Mouse (Mus musculus) monocyte, adult 5-6 weeks (primary cell): ENCODE data around the gene Mta3. TPM values are rescaled to one million over a fixed set of nuclear protein-coding genes. Genes with fewer than 3 reads are reported as not detected.

Source experiments
- ATAC-seq: fragments of 153-309, 156-312 bp; replicated peaks from 2 replicates; pipeline ENCODE4 v1.8.0; 2017; ENCODE audit warnings: mild to moderate bottlenecking; ENCODE audit not compliant: low TSS enrichment, insufficient number of reproducible peaks, severe bottlenecking, poor library complexity, low FRiP score
- total RNA-seq: library from RNA; stranded (forward); fragments of 200-1000, 200-491, 200-594 nt; gene quantifications from 3 replicates; pipeline ENCODE4 v1.2.3, GENCODE M21; 2017

Mta3 gene
- total RNA-seq, 1 experiment from 2014 or later: 75.1 TPM

DNA sequence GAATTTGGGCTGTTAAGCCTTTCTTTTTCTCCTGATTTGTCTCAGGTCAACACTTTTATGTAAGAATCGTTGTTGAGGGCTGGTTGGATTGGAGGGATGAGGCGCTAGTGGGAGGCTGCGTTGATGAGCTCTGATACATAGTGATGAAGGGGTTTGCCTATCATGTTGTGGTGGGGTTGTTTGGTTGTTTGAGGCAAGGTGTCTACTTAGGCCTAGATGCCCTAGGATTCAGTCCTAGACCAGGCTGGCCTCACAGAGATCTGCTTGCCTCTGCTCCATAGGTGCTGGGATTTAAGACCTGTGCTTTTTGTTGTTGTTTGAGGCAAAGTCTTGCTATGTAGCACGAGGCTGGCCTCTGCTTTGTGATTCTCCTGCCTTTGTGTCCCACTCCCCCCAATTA is 1.4 kb downstream of the Mta3 start:
- ATAC-seq: no peak

DNA sequence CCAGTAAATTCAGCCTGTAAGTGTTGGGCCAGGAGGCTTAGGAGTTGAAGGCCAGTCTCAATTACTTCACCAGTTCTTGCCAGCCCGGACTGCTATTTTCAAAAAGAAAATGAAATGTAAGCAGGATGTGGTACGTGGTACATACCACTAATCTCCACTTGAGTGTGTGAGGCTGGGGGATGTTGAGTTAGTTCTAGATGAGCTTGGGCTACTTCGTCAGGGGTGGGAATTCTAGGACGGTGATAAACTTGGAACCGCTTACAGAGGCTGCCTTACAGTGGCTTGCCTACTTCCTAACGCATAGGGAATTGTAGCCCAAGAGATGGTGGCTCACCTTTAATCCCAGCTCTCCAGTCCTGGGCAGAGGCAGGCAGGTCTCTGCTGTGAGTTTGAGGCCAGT is 1.9 kb downstream of the Mta3 start:
- ATAC-seq: no peak

DNA sequence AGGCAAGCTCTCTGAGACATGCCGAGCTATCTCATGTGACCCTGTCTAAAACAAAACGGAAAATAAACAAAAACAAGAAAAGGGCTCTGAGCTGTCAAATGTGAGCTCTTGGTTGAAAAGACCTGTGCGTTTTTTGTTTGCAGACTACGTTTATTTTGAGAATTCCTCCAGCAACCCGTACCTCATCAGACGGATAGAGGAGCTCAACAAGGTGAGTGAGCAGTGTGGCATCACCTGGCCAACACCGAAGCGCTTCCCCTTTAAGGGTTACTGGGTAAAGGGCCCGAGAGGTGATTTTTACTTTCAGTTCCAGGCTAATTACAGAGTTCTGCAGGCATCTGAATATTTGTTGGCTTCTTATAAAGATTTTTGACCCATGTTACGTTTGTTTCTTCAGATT is 2.3 kb downstream of the Mta3 start:
- ATAC-seq: no peak

- no peak for ATAC-seq
Observed at GRCm38 (mm10) chr17:83708891-83709290, 2.9 kb downstream of the Mta3 start.

DNA sequence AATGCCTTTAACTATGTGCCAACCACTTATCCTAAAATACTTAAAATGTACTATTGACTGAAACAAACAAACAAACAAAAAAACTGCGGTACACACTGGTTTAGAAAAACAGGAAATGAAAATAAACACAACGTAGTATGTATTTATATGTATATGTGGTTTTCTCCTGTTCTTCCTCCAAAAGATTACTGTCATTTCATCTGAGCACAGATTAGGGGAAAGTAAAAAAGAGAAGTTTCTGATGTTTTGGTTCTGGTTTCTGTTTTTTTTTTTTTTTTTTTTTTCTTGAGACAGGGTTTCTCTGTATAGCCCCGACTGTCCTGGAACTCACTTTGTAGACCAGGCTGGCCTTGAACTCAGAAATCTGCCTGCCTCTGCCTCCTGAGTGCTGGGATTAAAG is 3.6 kb downstream of the Mta3 start:
- ATAC-seq: 0 out of 2 replicates have a peak, but pooled peaks have one; percentile 33

DNA sequence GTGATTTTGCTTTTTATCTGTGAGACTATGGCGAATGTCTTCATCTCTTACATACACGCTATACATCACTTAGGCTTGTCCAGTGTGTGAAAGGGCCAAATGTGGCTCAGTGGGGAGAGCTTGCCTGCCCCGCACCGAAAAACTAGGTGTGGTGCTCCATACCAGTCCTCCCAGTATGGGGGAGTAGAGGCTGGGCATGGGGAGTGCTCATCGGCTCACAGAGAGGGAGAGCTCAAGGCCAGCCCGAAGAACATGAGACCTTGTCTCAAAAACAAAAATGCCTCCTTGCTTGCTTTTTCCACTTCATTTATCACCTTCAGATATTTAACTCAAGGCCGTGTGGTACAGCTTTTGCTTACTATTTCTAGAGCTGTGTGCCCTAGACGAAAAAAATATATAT is 4.7 kb downstream of the Mta3 start:
- no peak for ATAC-seq

GRCm38 (mm10) chr17:83712341-83712740 is 6.4 kb downstream of the Mta3 start:
- ATAC-seq: no peak

DNA sequence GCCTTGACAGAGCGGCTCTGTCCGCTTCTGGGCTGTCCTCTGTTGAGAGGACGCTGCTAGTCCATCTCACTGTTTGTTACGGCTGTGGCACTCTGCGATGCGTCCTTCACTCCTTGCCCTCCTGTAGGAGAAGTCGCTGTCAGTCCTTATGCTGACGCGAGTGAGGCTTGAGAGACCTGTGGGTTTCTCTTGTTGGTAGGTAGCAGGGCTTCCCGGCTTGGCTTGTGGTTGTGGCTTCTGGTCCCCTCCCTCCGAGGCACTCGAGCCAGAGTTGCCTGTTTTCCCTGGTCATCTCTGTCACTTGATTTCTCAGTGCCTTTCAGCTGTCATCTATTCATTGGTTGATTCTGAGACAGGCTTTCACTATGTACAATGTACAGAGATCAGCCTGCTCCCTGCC is 14.5 kb downstream of the Mta3 start:
- ATAC-seq: no peak

- no peak for ATAC-seq
Observed at GRCm38 (mm10) chr17:83721157-83721556, 15.2 kb downstream of the Mta3 start.

- no peak for ATAC-seq
Observed at GRCm38 (mm10) chr17:83723064-83723463, 17.1 kb downstream of the Mta3 start.

DNA sequence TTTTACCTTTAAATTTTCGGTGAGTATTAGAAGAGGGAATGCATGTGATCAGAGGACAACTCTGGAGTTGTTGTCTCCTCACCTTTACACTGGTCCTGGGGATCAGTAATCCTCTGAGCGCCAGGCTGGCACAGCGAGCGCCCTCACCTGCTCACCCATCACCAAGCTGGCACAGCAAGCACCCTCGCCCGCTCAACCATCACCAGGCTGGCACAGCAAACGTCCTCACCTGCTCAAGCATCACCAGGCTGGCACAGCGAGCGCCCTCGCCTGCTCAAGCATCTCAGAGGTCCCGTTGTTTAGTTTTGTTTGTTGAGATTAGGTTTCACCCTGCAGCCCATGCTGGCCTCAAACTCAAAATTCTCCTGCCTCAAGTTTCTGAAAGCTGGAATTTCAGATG is 20.5 kb downstream of the Mta3 start:
- no peak for ATAC-seq

DNA sequence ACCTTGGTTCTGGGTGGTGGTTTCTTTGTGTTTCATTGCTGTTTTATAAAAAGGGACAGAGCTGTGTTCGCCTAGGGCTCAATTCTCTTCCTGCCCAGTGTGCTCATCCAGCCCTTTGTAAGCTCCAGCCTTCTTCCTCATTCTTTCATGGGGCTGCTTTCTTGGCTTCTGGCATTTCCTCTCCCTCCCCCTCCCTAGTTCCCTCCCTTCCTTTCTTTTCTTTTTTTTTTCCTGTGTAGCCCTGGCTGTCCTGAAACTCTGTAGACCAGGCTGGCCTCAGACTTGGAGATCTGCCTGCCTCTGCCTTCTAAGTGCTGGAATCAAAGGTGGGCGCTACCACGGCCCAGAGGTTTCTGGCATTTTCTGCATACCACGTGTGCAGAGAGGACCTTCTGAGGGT is 21.7 kb downstream of the Mta3 start:
- no peak for ATAC-seq

- ATAC-seq: no peak
Observed at GRCm38 (mm10) chr17:83729029-83729428, 23.1 kb downstream of the Mta3 start.

- ATAC-seq: no peak
Observed at GRCm38 (mm10) chr17:83730123-83730522, 24.2 kb downstream of the Mta3 start.

DNA sequence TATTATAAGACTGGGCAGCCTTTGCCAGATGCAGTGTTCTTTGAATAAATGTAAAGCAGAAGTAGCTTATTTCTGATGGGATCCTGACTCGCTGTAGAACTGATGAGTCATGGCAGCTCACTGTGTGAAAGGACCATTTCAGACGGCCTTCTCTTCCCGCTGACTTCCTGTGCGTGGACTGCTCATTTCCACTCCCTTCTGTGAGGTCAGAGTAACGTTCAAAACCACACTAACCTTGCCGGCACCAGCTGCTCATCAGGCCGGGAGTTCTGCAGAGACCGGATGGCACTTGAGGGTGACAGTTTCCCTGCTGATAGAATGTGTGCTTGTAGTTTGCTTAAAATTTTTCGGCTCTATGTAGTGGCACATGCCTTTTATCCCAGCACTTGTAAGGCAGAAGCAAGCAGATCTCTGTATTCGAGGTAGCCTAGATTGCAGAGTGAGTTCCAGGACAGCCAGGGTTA is 26.2 kb downstream of the Mta3 start:
- peak; percentile 93 for ATAC-seq

DNA sequence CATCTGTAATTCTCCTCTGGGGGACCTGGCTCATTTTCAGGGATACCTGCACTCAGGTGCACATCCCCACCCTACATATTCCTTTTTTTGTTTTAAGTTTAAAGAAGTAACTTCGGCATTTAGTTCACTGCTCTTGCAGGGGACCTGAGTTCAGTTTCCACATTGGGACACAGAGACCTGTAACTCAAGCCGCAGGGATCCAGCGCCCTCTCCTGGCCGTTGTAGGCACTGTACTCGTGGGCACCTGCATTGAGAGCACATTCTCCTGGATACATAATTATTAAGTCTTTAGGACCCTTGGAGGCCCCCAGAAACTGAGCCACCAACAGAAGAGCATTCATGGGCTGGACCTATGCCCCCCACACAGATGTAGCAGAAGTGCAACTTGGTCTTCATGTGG is 26.8 kb downstream of the Mta3 start:
- peak; percentile 77 for ATAC-seq

- no peak for ATAC-seq
Observed at GRCm38 (mm10) chr17:83736701-83737100, 30.7 kb downstream of the Mta3 start.

DNA sequence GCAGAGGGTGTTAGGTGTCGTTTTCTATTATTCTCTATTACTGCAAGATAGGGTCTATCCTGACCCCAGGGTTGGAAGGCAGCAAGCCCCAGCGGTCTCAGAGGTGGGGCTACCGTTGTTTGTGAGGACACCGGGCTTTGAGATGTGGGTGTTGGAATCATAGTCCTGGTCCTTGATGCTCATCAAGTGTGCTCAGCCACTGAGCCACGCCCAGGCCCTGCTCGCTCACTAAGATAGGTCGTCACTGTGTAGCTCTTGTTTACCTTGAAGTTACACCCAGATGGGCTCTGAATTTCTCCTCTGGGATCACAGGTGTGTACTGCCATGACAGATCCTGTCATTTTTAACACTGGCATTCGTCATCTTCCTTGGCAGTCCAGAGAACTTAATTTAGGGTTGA is 31.8 kb downstream of the Mta3 start:
- no peak for ATAC-seq

- no peak for ATAC-seq
Observed at GRCm38 (mm10) chr17:83740135-83740676, 34.2 kb downstream of the Mta3 start.

DNA sequence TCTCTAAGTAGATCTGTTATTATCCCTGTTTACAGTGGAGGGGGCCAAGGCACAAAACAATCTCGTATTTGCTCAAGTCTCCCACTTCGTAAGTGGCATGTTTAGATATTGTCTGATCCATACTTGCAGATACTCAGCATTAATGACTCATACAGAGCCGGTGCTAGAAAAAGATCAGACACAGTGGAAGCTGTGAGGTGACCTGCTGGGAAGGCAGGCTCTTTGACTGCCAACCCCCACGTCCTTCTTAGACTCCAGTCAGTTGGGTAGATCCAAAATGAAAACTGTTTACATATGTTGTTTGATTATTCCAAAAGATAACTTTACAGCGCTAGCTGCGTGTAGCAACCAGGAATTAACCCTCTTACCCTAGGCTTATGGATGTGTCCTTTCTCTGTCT is 35.3 kb downstream of the Mta3 start:
- no peak for ATAC-seq

DNA sequence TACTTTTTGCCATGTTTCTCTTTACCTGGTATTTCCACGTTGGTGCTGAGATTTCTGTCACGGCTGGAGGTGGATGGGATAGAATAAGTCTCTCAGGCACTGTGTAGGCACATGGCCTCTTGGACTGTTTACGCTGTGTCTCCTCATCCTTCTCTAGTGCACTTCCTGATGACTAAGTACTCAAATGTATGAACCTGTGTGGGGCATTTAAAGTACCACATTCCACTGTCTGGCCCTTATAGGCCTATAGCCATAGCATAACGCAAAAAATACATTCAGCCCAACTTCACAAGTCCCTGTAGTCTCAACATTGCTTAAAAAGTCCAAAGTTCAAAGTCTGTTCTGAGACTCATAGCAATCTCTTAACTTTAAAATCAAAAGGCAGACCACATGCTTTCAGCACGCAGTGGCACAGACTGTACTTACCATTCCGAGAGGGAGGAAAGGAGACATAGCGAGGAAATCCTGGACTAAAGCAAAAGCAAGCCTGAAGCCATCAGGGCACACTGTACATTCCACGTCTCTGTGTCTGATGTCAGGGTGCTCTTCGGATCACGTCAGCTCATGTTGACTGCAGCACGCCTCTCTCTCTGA is 38.4 kb downstream of the Mta3 start:
- no peak for ATAC-seq
